Mouse (Mus musculus): ENCODE measurements around the gene Fam206a.

GRCm38 (mm10) chr4:56840297-56840696, 38.2 kb downstream of the Fam206a start:
- TF ChIP-seq CTCF (IDR thresholded peaks at IDR 0.05; ENCODE audit: borderline replicate concordance, insufficient read depth, low read length) (no peak), POLR2A (IDR thresholded peaks at IDR 0.05; ENCODE audit: low read depth, low read length) (no peak)

Data from embryonic fibroblast, embryonic 13.5 days (primary cell).